Mouse (Mus musculus) frontal cortex, postnatal 14 days (tissue): Measurements from ENCODE around the gene Cd276.
A peak's percentile ranks its signal among the peaks of the same experiment; 100 is the strongest.

Experiments used
- DNase-seq, 2 experiments: peaks; one replicate each; pipeline ENCODE4 v3.0.0; 2022; ENCODE audit warnings: low spot score in 2 of 2

Gene Cd276

DNA sequence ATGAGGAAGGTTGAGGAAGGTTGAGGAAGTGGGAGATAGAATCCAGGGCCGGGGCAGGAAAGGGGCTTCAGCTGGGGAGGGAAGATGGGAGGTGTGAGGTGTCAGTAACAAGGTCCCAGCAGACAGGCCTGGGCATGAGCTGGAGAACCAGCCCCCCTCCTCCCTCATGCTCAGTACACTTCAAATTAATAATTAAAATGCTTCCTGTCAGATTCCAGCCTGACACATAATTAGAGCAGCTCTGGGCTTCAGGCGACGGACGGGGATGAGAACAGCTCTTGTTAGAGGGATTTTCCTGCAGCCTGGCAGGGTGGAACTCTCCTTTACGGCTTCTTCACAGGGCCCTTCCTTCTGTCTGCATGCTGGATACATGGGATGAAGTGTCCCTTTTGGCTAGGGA lies 41.5 kb downstream of the Cd276 start:
- no peak for DNase-seq

DNA sequence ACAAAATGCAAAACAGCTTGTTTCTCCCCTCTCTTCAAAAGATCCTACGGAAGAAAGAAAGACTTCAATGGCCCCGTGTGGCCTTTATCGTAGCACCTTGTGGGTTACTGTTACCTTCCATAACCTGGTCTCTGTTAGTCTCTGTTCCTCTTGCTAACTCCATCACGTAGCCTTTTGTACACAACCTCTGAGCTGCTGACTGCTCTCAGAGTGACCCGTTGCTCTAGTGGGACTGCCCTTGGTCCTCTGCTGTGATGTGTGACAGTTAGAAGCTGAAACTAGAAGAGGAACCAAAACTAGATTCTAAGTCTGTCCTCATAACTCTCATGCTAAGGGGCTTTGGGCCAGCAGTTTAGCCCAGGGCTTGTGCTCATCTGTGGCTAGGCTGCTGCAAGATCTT lies 44.8 kb downstream of the Cd276 start:
- no peak for DNase-seq

DNA sequence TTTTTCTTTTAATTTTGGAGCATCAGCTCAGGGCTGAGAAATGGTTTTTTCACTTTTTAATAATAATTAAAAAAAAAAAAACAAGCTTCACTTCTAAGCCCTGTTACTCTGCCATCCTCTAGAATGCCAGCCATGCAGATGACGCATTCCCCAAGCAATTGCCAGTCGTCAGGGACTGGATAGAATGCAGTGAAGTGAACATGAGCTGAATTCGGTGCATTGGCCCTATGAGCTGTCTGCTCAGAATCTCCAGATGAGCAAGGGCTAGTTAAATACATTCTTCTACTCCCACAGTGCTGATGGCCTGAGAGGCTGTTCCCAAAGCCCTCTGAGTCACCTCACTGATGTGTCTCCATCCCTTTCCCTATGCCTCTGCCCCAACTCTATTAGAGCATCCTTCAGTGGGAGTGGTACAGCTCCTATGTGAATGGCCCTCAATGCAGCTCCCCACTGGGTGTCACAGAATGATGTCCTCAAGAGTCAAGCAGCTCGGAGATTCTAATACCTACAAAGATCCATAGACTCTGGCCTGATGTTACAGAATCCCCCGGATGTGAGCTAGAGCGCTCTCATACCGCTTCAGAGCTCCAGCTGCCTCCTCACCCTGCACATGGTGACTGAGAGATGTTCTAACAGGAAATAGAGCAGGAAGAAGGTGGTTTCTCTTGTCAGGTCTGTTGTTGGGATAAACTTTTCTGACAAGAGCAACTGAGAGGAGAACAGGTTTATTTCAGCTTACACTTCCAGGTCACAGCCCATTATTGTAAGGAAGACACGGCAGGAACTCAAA lies 47.8 kb downstream of the Cd276 start:
- no peak for DNase-seq

DNA sequence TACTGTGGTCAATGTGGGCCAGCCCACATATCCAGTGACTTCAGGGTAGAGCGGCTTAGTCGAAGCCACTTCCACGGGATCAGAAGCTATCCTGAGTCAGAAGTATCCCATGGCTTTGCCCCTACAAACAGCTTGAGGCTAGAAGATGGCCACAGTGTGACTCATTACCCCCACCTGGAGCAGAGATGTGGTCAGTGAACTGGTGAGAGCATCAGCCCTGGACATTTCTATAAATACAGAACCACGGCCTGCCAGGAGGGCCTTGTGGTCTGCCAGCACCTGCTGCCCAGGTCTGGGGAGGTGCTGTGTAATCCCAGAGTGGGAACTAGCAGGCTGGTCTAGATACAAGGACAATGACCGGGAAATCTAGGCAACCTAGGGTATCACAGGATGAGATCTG lies 54.3 kb downstream of the Cd276 start:
- no peak for DNase-seq

DNA sequence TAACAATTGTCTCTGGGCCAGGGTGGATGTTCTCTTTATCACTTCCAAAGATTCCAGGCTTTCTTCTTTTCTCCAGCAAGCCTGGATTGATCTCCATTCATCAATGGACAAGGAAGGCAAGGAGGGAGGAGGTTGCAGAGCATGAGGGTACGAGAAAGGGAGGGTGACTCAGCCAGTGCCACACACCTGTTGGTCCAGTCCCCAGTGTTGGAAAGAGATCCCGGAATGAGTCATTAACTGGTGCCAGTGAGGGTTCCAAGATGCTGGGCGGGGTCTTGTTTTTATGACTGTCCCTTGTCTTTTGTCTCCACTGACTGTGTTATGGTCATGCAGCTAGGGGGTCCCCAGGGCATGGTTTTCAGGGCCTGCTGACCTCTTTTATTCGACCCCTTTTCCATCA lies 57.3 kb downstream of the Cd276 start:
- no peak for DNase-seq

DNA sequence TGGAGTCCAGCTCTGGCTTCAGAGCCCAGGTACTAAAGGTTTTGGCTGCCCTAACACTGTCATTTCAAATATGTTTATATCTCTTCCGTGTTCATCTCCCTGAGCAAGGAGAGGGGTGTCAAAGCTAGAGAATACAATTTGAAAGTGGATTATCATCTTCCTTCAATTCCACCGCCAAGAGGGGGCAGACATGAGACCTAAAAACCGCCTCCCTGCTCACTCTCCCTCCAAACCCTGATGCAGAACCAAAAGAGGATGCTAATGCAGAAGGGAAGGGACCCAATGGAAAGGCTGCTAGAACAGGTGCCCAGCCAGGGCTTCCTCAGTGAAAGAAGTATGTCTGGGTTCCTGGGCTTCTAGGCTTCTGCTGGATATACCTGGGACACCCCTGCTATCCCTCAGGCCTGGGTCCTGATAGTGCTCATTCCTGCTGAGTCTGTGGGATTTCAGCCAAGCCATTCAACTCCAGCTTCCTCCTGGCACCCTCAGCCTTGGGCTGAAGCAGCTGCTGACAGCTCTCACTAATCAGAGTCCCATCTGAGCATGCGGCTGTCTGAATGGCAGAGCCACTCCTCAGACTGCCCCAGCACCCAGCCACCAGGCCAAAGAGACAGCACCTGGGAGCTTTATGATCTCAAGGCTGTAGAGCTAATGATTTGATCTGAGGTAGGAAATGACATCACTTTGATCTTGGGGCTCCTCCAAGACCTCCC lies 58.6 kb downstream of the Cd276 start:
- DNase-seq, result no peak

DNA sequence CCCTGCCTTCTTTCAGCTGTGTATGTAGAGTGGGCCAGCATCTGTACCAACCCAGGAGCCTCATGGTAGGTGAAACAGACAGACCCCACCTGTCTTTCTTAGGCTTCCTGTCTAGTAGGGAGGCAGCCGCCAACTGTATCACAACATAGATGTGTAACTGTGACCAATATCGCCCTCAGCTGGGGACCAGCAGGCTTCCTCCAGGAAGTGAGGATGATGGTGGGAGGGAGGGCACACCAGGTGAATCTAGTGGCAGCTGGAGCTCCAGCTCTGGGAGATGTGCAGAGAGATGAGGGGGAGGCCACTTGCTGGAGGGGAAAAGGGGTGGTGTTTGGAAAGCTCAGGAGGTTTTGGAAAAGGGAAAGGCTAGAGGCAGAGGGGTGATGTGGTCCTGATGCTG lies 60.2 kb downstream of the Cd276 start:
- no peak for DNase-seq

DNA sequence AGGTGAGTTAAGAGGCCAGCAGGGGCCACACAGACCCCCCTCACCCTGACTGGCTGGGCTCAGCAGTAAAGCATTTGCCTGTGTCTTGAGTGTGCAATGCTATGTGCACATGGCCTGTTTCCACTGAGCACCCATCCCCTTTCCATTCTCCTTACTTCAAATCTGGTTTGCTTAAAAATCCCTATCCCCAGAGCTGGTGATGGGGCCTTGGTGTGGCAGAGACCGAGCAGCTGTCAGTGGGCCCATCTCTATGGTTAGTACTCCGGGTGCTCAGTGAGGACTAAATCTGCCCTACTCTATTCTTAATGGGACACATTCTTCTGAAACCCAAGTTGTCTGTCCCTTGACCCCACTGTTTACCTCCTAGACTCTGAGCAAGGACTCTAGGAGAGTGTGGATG lies 64.8 kb downstream of the Cd276 start:
- DNase-seq, result no peak

DNA sequence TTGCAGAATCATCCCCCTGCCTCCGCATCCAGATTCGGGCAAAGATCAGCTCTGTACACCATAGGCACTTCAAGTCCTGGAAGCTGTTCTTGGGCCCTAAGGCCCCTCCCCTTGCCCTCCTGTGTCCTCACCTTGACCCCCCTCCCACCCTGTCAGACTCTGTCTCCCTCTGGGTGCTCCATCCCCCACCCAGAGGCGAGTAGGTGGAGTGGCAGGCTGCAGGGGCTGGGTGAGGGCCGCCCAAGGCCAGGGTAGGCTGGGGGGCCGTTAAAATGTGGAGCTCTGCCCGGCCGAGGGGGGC lies 65.4 kb downstream of the Cd276 start:
- DNase-seq, result no peak

DNA sequence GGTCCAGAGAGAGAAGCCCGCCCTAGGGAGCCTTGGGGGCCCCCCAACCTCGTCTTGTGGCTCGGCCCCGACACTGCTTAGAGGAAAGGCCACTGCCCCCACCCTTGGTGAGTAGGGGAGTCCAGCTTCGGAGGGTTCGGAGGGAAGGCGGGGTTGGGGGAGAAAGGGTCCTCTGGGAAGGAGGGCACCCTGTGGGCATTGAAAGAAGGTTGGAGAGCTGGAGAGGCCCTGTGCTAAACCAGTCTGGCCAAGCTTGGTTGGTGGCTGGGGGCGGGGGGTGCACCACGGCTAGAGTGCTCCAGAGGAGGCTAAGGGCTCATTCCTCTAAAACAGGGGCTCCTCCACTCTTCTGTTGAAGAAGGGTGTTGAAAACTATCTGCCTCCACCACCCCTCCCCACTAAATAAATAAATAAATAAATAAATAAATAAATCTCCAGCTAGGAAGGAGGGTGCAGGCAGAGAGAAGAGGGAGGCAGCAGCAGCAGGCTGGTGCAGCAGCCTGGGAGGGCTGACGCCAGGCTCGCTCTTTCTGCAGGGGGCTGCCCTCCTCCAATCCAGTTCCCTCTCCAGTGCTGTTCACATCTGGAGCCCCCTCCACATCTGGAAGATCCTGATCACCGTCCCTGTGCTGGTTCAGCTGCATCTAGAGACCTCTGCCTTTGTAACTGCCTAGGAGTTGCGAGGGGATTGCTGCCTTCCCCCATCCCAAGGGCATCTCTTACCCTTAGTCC lies 65.9 kb downstream of the Cd276 start:
- no peak for DNase-seq

DNA sequence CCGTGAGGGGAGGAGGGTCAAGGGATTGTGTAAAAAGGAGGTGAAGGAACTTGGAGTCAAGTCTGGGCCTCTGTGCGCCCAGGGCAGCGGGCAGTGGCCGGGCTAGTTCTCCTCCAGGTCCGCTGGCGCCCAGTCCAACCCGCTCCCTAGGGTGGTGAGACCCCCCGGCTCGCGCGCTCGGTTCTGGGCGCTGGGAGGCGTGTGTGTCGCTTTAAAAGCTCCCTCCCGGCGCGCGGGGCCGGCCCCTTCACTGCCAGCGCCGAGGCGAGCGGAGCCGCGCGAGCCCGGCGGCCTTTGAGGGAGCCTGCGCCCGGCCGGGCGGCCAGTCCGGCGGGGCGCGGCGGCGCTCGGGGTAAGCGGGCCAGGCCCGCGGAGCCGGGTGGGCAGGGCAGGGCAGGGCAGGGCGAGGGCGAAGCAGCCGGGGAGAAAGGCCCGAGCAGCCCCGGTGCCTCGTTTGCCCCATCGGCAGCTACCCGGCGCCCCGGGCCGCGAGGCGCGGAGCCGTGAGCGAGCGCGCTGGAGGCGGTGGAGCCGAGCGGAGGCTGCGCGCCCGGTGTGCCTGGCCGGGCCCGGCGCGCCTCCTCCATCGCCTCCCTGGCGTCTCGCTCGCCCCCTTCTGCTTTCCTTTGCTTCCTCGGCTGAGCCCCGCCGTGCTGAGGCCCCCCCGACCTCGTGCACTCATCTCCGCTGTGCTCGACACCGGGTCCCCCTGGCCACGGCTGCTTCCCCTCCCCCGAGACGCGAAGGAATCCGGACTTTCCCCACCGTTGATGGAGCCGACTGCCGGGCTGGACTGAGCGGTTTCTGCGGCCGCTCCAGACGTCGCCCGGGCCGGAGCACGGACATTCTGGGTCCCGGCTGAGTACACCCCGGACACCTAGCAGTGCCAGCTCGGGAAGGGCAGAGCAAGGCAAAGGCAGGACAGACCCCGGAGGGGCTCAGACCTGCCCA lies 67.1 kb downstream of the Cd276 start, which contains the start of gene Insyn1:
Insyn1 (plus strand) TSS at position 753 of the 951 bp plus-strand sequence.
- peak in 1 of 2 experiments; percentile 48 for DNase-seq

DNA sequence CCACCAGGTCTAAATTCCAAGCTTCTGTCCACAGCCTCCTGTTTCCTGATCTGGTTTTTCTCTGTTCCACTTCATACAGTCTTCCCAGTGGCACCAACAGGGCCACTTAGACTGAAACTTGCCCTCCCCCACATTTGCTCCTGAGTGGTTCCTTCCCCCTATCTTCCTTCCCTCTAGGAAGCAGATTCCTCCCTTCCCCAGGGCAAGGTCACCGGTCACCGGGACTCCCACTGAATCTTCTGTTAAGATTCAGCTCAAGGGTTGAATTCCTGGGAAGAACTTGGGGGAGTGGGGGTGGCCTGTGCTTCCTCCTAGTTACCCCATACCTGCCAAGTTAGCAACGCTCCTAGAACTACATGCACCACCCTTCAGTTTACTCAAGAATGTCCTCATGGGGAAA lies 68.2 kb downstream of the Cd276 start:
- DNase-seq, result no peak
